Mouse (Mus musculus) hindlimb bud, embryonic 11.5 days (tissue): ENCODE measurements around the gene Plppr5.

ENCODE experiments used
- DNase-seq: peaks from one replicate; pipeline ENCODE4 v3.0.0-alpha.2; 2012; ENCODE audit warnings: low read depth, low spot score; ENCODE audit errors: extremely low spot score

The Plppr5 gene

GRCm38 (mm10) chr3:117574529-117575252, at the start of gene Plppr5:
TSS of gene Plppr5 (plus strand) at chr3:117574836.
- no peak for DNase-seq

- no peak for DNase-seq
Measured at GRCm38 (mm10) chr3:117549899-117550298, 24.7 kb upstream of the Plppr5 start.

- no peak for DNase-seq
Measured at GRCm38 (mm10) chr3:117550526-117550925, 24.1 kb upstream of the Plppr5 start.

- DNase-seq, result no peak
Measured at GRCm38 (mm10) chr3:117556972-117557371, 17.7 kb upstream of the Plppr5 start.

- DNase-seq, result no peak
Measured at GRCm38 (mm10) chr3:117575253-117575927, 754 bp downstream of the Plppr5 start.

- no peak for DNase-seq
Measured at GRCm38 (mm10) chr3:117575928-117576254, 1.3 kb downstream of the Plppr5 start.

GRCm38 (mm10) chr3:117577349-117577748, 2.7 kb downstream of the Plppr5 start:
- DNase-seq, result no peak

- no peak for DNase-seq
Measured at GRCm38 (mm10) chr3:117582628-117583027, 8.0 kb downstream of the Plppr5 start.

GRCm38 (mm10) chr3:117602404-117602803, 27.8 kb downstream of the Plppr5 start:
- no peak for DNase-seq

- DNase-seq, result no peak
Measured at GRCm38 (mm10) chr3:117603458-117603857, 28.8 kb downstream of the Plppr5 start.

- DNase-seq, result no peak
Measured at GRCm38 (mm10) chr3:117606383-117606782, 31.7 kb downstream of the Plppr5 start.

- no peak for DNase-seq
Measured at GRCm38 (mm10) chr3:117611453-117611852, 36.8 kb downstream of the Plppr5 start.

GRCm38 (mm10) chr3:117614856-117615255, 40.2 kb downstream of the Plppr5 start:
- no peak for DNase-seq

GRCm38 (mm10) chr3:117625257-117626001, 50.8 kb downstream of the Plppr5 start:
- DNase-seq, result no peak

- DNase-seq, result no peak
Measured at GRCm38 (mm10) chr3:117628799-117629198, 54.2 kb downstream of the Plppr5 start.

GRCm38 (mm10) chr3:117630332-117630731, 55.7 kb downstream of the Plppr5 start:
- no peak for DNase-seq

- DNase-seq, result no peak
Measured at GRCm38 (mm10) chr3:117648612-117649011, 74.0 kb downstream of the Plppr5 start.

GRCm38 (mm10) chr3:117664316-117664715, 89.7 kb downstream of the Plppr5 start:
- DNase-seq, result no peak

- no peak for DNase-seq
Measured at GRCm38 (mm10) chr3:117679189-117679588, 104.6 kb downstream of the Plppr5 start.

GRCm38 (mm10) chr3:117684640-117685039, 110.0 kb downstream of the Plppr5 start:
- DNase-seq, result no peak

GRCm38 (mm10) chr3:117686036-117686435, 111.4 kb downstream of the Plppr5 start:
- DNase-seq, result no peak

GRCm38 (mm10) chr3:117686648-117687047, 112.0 kb downstream of the Plppr5 start:
- no peak for DNase-seq
